Mouse (Mus musculus) stomach, postnatal 0 days (tissue): ENCODE measurements around the gene Tsc1. TPM values are rescaled to one million over a fixed set of nuclear protein-coding genes. Genes with fewer than 3 reads are reported as not detected.

Experiments
- ATAC-seq: fragments of 200-750 bp; cut with Nextera tagmentation; 2 replicates; pipeline ENCODE4 v1.8.0; 2017; ENCODE audit not compliant: low FRiP score, low TSS enrichment
- DNase-seq: peaks from one replicate; pipeline ENCODE4 v3.0.0-alpha.2; 2016; ENCODE audit warnings: low spot score
- H3K27ac ChIP-seq: fragments of 300-500 bp; sonication (generic); replicated peaks from 2 replicates; pipeline ENCODE4 v1.5.1; 2014; ENCODE audit warnings: mild to moderate bottlenecking, control low read depth
- H3K27me3 ChIP-seq: fragments of 300-500 bp; sonication (generic); 2 replicates; pipeline ENCODE4 v1.6.1; 2014; ENCODE audit warnings: low read length; ENCODE audit not compliant: control insufficient read depth, insufficient read depth
- H3K36me3 ChIP-seq: fragments of 300-500 bp; sonication (generic); 2 replicates; pipeline ENCODE4 v1.6.1; 2014; ENCODE audit warnings: low read length, mixed read lengths; ENCODE audit not compliant: control insufficient read depth, insufficient read depth
- H3K4me1 ChIP-seq: fragments of 300-500 bp; sonication (generic); replicated peaks from 2 replicates; pipeline ENCODE4 v1.6.1; 2014; ENCODE audit warnings: antibody characterized with exemption; ENCODE audit not compliant: control insufficient read depth, insufficient read depth
- H3K4me2 ChIP-seq: fragments of 300-500 bp; sonication (generic); replicated peaks from 2 replicates; pipeline ENCODE4 v1.6.1; 2014; ENCODE audit warnings: low read depth, mild to moderate bottlenecking, control low read depth, moderate library complexity
- H3K4me3 ChIP-seq: fragments of 300-500 bp; sonication (generic); 2 replicates; pipeline ENCODE4 v1.5.1; 2014; ENCODE audit warnings: low read depth, low read length, control low read depth
- H3K9ac ChIP-seq: fragments of 300-500 bp; sonication (generic); 2 replicates; pipeline ENCODE4 v1.6.1; 2014; ENCODE audit warnings: mild to moderate bottlenecking, low read length, control low read depth, mixed read lengths
- H3K9me3 ChIP-seq: fragments of 300-500 bp; sonication (generic); 2 replicates; pipeline ENCODE4 v1.6.1; 2016; ENCODE audit warnings: low read length; ENCODE audit not compliant: control insufficient read depth
- CTCF ChIP-seq: IDR thresholded peaks from 2 replicates; pipeline ENCODE4 v1.5.1; 2016; ENCODE audit warnings: antibody characterized with exemption, low read depth, mild to moderate bottlenecking, moderate library complexity
- EP300 ChIP-seq: optimal IDR thresholded peaks from 2 replicates; pipeline ENCODE3; 2016; ENCODE audit warnings: antibody characterized with exemption
- WGBS: fragments of 180-500 bp; shearing (Covaris S2); extraction: QIAGEN DNeasy Blood & Tissue Kit; methylation state at CpG from one replicate; pipeline ENCODE4 v1.1.7; 2014; 5-methylcytosine and 5-hydroxymethylcytosine counted together
- polyA plus RNA-seq: library from polyadenylated mRNA; unstranded; fragments of >200 nt; fragmentation: Nextera tagmentation; extraction: Ambion mirVana; gene quantifications from 2 replicates; pipeline ENCODE4 v1.2.1, GENCODE M21; 2015

The Tsc1 gene
- polyA plus RNA-seq, 1 experiment from 2014 or later, result 4.9 TPM

DNA sequence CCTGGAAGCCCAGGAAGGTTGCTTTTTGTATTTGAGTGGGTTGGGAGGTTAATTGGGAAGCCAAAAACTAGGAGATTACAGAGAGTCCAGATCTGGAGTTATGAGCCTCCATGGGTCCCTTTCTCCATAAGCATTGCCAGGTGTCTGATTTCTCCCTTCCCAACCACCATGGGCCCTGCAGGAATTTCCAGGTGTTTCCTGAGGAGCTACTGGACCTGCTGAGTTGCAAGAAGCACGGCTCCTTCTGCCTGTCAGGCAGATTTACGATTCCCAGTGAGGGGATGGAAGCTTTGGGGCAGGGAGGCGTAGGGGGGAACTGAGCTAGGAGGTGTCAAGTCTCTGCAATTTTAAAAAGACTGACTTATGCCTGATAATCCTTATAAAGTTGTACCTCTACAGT lies 24.8 kb downstream of the Tsc1 start:
- no peak for DNase-seq
- no peak overlapping the region for H3K4me3 ChIP-seq
- TF ChIP-seq EP300 (no peak), CTCF (no peak)
- peaks cover 23% of the 10 kb centered on the region for H3K36me3 ChIP-seq
- no peak overlapping the region for H3K4me2 ChIP-seq
- H3K9ac ChIP-seq, result no peak overlapping the region
- ATAC-seq, result no peak
- 67% methylated on average over 3 of the region's 3 CpGs for WGBS
- H3K27ac ChIP-seq, result no peak overlapping the region
- H3K9me3 ChIP-seq, result no peaks in the 10 kb centered on the region
- H3K4me1 ChIP-seq, result no peaks in the 10 kb centered on the region
- no peaks in the 10 kb centered on the region for H3K27me3 ChIP-seq

DNA sequence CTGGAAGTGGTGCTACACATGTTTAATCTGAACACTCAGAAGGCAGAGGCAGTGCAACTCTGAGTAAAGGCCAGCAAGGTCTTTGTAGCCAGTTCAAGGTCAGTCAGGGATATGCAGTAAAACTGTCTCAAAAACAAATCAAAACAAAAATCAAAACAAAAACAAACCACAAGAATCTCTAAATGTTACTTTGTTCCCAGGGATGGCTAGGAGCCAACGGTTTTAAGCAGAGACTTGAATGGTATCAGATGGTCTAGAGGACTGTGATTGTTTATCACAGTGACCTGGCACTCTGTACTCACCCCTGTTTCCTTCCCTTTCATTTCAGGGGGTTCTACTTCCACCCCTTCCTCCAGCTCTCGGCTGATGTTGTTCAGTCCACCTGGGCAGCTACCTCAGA lies 30.4 kb downstream of the Tsc1 start:
- Histone ChIP-seq H3K9me3 (no peaks in the 10 kb centered on the region), H3K27ac (no peak overlapping the region), H3K36me3 (peaks cover 17% of the 10 kb centered on the region), H3K9ac (no peak overlapping the region), H3K27me3 (no peaks in the 10 kb centered on the region), H3K4me1 (no peaks in the 10 kb centered on the region), H3K4me2 (no peak overlapping the region), H3K4me3 (no peak overlapping the region)
- no peak for TF ChIP-seq EP300
- TF ChIP-seq CTCF, result no peak
- 78% methylated on average over 2 of the region's 2 CpGs for WGBS
- ATAC-seq, result no peak
- no peak for DNase-seq

DNA sequence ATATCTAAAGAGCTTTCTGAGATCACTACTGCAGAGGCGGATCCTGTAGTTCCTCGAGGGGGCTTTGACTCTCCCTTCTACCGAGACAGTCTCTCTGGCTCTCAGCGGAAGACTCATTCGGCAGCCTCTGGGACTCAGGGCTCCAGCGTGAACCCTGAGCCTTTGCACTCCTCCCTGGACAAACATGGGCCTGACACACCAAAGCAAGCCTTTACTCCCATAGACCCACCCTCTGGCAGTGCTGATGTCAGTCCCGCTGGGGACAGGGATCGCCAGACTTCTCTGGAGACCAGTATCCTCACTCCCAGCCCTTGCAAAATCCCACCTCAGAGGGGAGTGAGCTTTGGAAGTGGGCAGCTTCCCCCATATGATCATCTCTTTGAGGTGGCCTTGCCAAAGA lies 35.0 kb downstream of the Tsc1 start:
- Histone ChIP-seq H3K9ac (no peak overlapping the region), H3K9me3 (no peaks in the 10 kb centered on the region), H3K27ac (peak overlapping the region; percentile 56), H3K4me2 (peak overlapping the region; percentile 20), H3K4me3 (no peak overlapping the region), H3K36me3 (peaks cover 30% of the 10 kb centered on the region), H3K27me3 (no peaks in the 10 kb centered on the region), H3K4me1 (no peaks in the 10 kb centered on the region)
- DNase-seq, result peak; percentile 78
- 78% methylated on average over 8 of the region's 8 CpGs for WGBS
- ATAC-seq, result peak; percentile 94
- TF ChIP-seq EP300 (no peak), CTCF (no peak)

DNA sequence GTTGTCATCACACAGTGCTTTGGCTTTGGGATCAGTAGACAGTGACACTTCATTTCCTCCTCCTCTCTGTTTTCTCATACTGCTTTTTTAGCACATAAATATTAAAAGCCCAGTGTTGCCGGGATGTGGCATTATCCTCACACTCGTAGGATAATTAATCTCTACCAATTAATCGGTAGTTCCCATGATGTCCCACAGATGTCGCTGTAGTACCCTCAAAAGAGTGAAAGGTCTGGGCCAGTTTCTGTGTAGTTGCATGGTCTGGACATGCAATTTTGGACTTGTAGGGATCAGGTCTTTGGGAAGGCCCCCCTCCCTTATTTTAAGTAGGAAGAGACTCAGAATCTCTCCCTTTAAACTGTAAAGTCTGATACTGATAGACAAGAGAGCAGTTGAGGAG lies 39.7 kb downstream of the Tsc1 start:
- H3K9me3 ChIP-seq, result no peaks in the 10 kb centered on the region
- H3K27me3 ChIP-seq, result no peaks in the 10 kb centered on the region
- TF ChIP-seq EP300 (no peak), CTCF (peak; percentile 72)
- no peak for DNase-seq
- H3K4me1 ChIP-seq, result no peaks in the 10 kb centered on the region
- no peak overlapping the region for H3K4me3 ChIP-seq
- WGBS, result 29% methylated on average over 4 of the region's 4 CpGs
- H3K4me2 ChIP-seq, result no peak overlapping the region
- H3K9ac ChIP-seq, result no peak overlapping the region
- no peak for ATAC-seq
- H3K27ac ChIP-seq, result no peak overlapping the region
- peaks cover 30% of the 10 kb centered on the region for H3K36me3 ChIP-seq

DNA sequence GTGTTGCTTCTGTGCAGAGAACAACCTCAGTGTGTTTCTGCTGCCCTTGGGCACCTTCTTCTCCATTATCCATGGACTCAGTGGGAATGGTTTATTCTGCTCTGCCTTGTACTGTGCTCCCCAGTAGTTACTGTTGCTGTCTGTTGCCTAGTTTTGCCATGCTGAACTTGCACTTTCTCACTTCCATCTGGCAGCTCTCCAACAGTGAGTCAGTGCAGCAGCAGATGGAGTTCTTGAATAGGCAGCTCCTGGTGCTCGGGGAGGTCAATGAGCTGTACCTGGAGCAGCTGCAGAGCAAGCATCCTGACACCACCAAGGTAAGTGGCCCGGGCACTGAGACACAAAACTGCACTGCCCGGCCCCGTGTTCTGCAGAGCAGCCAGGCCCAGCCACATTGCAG lies 40.7 kb downstream of the Tsc1 start:
- no peaks in the 10 kb centered on the region for H3K4me1 ChIP-seq
- no peak for ATAC-seq
- no peak overlapping the region for H3K4me2 ChIP-seq
- H3K27me3 ChIP-seq, result no peaks in the 10 kb centered on the region
- TF ChIP-seq EP300, result no peak
- TF ChIP-seq CTCF, result no peak
- peaks cover 34% of the 10 kb centered on the region for H3K36me3 ChIP-seq
- no peak overlapping the region for H3K4me3 ChIP-seq
- H3K27ac ChIP-seq, result no peak overlapping the region
- no peak overlapping the region for H3K9ac ChIP-seq
- H3K9me3 ChIP-seq, result no peaks in the 10 kb centered on the region
- peak; percentile 46 for DNase-seq
- 80% methylated on average over 4 of the region's 4 CpGs for WGBS

DNA sequence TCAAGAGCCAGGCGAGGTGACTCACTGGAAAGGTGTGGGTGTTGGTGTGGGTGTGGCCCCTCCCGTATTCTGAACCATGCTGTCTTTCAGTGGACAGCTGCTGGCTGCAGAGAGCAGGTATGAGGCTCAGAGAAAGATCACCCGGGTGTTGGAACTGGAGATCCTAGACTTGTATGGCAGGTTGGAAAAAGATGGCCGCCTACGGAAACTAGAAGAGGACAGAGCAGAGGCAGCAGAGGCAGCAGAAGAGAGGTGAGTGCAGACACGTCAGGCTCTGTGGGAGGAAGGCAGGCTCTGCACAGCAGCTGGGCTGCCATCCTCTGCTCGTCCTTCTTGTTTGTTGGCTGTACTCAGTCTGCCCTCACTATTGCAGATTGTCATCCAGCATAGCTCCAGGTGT lies 44.9 kb downstream of the Tsc1 start:
- 73% methylated on average over 7 of the region's 7 CpGs for WGBS
- DNase-seq (no peak), ATAC-seq (no peak; the same call in 1 of the 2 replicates)
- Histone ChIP-seq H3K4me3 (no peak overlapping the region), H3K4me2 (no peak overlapping the region), H3K27ac (no peak overlapping the region), H3K9ac (no peak overlapping the region), H3K36me3 (peaks cover 20% of the 10 kb centered on the region; the same call in 1 of the 2 replicates), H3K27me3 (no peaks in the 10 kb centered on the region), H3K9me3 (no peaks in the 10 kb centered on the region), H3K4me1 (no peaks in the 10 kb centered on the region)
- TF ChIP-seq CTCF (no peak), EP300 (no peak)
